Mouse (Mus musculus) adrenal gland (tissue): Measurements from ENCODE around the gene Prr15l.

ENCODE experiments used
- intact Hi-C: fragments of 180-260 bp; cut with DNase I; formaldehyde crosslinking; loops from one replicate; pipeline ENCODE4 v1.15.1; 2025

Prr15l gene

GRCm38 (mm10) chr11:96944844-96945580 is 17.1 kb downstream of the Prr15l start:
- intact Hi-C loops = no loop called here

DNA sequence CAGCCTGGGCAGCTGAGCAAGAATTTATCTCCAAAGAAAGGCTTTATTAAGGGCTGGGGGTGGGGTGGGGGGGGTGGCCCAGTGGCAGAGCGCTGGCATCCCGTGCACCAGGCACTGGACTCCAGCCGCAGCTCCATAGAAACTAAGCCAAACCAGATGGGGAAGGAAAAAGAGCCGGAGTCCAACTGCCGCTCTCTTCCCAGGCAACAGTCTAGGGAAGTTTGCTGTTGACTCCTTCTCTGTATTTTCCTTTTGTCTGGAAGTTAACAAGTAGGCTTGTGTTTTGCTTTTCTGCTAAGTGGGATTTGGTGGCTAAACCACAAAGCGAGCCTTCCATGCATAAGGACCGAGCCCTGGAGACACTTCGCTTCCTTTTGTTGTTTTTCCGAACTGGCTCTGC is 18.6 kb downstream of the Prr15l start:
- intact Hi-C loops = no loop called here

DNA sequence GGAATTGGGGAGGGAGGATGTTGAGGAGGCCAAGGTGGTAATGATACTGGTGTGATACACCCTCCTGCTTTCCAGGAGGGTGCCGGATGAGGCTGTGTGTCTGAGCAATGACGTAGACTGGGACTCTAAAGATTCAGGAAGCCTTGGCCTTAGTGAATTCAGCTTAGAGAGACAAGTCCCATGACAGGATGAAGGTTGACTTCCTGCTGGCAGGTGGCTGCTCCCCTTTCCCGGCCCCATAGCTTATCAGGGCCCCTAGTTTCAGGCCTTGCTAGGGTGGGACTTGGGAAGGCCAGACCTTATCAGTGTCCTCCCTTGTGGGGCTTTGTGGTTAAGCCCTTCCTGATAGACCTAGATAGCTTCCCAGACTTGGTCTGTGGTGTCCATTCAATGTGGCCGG is 19.9 kb downstream of the Prr15l start:
- intact Hi-C loops = no loop called here

GRCm38 (mm10) chr11:96950767-96951166 is 22.9 kb downstream of the Prr15l start:
- intact Hi-C loops = no loop called here

- intact Hi-C loops = no loop called here
Observed at GRCm38 (mm10) chr11:96952426-96952825, 24.5 kb downstream of the Prr15l start.

- intact Hi-C loops = no loop called here
Observed at GRCm38 (mm10) chr11:96952896-96953295, 25.0 kb downstream of the Prr15l start.

DNA sequence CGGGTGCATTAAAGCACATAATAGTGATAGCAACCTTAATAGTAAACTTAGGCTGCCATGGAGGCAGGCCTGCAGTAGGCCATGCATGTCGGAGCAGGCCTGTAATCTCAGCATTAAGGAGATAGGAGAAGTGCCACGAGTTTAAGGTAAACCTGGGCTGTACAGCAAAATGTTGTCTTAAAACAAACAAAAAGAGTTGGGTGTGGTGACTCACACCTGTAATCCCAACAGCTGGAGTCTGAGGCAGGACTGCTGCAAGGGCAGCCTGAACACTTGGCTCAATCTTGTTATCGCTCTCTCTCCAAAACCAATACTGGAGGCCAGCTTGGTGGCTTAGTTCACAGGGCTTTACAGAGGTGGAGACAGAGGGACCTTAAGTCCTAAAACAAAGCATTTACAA is 27.2 kb downstream of the Prr15l start:
- intact Hi-C loops = no loop called here

DNA sequence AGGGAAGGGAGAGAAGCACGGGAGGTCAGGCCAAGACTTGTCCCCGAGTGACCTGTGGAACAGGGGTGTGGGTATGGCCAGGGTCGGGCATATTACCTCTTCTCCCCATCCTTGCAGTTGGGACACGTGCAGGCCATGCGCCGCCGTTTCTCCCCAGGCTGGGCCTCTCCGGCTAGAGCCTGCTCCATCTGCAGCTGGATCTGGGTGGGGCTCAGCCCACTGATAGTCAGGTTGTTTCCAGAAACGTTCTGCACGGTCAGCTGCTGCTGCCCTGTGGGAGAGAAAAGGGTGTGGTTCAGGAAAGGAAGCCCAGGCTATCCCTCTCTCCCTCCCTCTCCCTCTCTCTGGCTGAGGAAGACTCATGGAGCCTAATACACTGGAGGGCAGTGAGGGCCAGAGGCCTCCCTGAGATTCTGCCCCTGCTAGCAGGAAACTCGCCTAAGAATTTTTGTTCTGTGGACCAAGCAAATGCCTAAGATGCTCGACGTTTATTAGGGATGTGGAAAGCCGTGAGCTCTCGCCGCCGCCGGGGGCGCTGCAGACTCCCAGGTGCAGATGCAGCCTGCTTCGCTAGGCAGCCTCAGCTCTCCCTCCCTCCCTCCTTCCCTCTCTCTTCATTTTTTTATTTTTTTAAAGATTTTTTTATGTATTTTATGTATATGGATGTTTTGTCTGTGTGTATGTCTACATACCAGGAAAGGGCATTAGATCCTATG is 28.3 kb downstream of the Prr15l start:
- intact Hi-C loops = no loop called here

DNA sequence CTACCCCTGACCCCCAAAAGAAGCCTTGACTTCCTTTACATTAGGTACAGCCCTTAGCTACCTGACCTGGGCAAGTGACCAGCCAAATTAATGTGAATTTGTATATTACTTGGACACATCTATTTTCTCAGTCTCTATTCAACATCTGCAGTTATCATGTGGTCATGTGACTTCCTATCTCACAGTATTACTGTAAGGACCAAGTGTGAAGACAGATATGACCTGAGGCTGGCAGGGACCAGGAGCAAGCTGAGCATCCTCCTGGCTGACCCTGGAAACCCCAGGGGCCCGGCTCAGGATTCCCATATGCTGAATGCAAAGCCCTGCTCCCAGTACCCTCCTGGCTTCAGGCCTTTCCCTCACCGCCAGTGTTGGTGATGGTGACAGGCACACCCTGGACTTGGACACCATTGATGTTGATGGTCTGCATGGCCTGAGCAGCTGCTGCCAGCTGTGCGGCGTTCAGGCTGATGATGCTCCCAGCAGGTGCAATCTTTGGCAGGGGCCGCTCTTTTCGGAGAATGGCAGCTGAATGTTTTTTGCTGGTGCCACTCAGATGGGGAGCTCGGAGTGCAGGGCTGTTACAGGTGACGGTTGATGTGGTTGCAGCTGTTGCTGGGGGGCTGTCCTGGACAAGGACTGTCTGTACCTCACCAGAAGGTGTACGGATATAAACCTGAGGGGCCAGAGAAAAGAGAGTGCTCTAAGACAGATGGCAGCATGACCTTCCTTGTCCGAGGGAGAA is 29.3 kb downstream of the Prr15l start:
- intact Hi-C loops = no loop called here

DNA sequence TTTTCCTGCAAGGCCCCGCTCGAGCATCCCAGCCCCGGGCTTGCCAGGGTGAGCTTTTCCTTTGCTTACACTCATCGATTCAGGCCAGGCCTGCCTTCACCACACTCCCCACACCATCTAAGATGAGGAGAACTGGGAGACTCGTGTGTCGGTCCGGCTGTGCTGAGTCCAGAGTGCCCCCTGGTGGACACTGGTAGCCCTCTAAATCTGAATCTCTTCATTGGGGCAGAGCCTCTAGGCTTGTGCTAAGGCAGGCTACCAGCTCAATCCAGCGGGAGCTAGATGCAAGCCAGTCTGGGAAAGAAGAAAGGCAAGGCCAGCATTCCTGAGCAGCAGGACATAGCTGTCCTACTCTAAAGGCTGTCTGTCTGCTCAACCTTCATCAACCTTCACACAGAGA is 35.7 kb downstream of the Prr15l start:
- intact Hi-C loops = loop anchor here (2.0 to 5.0 kb wide), 2 partner anchors 47 to 96 kb away; partner anchors contain the start of gene Cdk5rap3

- intact Hi-C loops = no loop called here
Observed at GRCm38 (mm10) chr11:96966172-96966571, 38.3 kb downstream of the Prr15l start.

GRCm38 (mm10) chr11:96966914-96967543 is 39.1 kb downstream of the Prr15l start:
- intact Hi-C loops = no loop called here

DNA sequence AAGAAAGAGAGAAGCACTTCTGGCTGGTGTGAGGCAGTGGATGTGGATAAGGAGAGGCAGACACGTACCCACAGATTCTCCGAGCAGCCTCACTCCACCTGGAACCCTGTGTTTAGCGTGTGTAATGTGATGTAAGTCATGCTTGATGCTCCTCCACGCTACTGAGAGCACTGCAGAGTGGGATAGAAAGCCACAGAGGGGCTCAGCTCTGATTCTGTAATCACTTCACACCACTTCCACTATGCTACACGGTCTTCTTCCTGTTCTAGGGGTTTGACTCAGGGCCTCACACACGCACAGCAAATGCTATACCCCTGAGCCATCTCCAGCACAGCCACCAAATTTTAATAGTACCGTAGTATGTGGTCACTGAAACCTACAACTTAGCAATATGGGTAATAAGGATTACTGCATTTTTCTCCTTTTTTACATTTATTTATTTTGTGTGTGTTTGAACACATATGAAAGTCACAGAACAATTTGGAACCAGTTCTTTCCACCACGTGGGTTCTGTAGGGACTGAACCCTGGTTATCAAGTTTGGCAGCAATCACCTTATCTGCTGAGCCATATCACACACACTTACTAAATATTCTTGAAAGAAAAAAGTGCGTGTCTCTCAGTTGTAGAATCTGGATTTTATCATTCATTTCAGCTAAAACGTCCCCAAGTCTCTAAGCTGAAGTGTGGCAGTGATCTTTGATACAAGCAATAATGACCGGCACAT is 39.8 kb downstream of the Prr15l start:
- intact Hi-C loops = no loop called here

DNA sequence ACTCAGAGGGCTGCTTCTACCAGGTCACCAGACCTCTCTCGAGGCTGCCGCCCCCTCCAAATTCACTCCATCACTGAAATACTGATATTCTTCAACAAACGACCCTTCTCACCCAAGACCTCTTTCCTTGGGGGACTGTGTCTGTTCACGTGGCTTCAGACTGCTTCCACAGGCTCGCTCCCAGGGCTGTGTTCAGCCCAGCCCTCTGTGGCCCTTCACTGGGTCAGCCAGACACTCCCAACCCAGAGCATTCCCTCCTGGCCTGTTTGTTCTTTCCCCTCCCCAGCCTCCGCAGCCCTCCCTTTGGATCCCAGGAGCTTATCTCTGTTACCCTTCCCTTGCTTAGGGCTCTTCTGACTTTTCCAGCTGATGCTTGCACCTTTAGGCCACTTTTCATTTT is 40.6 kb downstream of the Prr15l start:
- intact Hi-C loops = no loop called here

GRCm38 (mm10) chr11:96969280-96969722 is 41.4 kb downstream of the Prr15l start:
- intact Hi-C loops = no loop called here

GRCm38 (mm10) chr11:96969746-96970145 is 41.8 kb downstream of the Prr15l start:
- intact Hi-C loops = no loop called here

GRCm38 (mm10) chr11:96970341-96970740 is 42.4 kb downstream of the Prr15l start:
- intact Hi-C loops = no loop called here

DNA sequence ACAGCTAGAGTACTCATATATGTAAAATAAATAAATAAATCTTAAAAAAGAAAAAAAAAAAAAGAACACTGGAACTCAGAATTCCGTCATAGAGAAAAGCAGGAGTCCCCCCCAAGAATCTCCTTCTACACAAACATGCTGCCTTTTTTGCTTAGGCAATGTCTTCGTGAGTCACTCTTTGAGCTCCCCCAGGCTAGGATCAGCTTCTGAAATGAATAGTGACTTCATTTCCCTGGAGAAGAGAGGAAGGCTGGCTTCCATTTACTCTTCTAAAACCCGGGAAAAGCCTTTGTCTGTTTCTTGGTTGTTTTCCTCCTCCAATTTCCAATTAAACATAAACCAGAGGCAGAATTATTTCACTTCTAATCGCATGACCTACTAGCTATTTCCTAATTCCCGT is 45.0 kb downstream of the Prr15l start:
- intact Hi-C loops = no loop called here

GRCm38 (mm10) chr11:96973426-96973964 is 45.6 kb downstream of the Prr15l start:
- intact Hi-C loops = no loop called here

DNA sequence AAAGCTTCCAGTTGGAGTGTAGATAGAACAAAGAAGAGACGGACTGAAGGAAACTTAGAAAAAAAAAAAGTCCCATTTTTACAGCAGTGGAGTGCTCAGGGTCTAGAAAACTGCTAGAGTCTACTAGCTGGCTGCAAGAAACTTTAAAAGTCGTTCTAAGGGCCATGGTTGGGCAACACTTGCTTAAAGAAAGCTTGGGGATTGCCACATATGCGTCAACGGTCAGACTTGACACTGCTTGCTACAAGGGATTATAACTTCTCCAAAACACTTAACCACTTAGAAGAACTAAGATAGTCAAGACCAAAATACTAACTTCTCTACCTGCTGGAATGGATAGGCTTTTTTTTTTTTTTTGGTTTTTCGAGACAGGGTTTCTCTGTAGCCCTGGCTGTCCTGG is 46.9 kb downstream of the Prr15l start:
- intact Hi-C loops = no loop called here
